Mouse (Mus musculus) lung, adult 2 months (tissue): ENCODE results near the gene Hvcn1.

Experiments used
- CTCF ChIP-seq: fragments of 200-500 bp; IDR thresholded peaks from 2 replicates; pipeline ENCODE4 v1.5.1; 2011; ENCODE audit warnings: mild to moderate bottlenecking, low read length, control low read depth; ENCODE audit not compliant: insufficient read depth
- POLR2A ChIP-seq: fragments of 200-500 bp; IDR thresholded peaks from 2 replicates; pipeline ENCODE4 v1.6.1; 2011; ENCODE audit warnings: low read depth, mild to moderate bottlenecking, control low read depth, low read length, borderline replicate concordance; ENCODE audit errors: extremely low read depth

GRCm38 (mm10) chr5:122212125-122212524 is 5.5 kb downstream of the Hvcn1 start:
- no peak for TF ChIP-seq POLR2A
- TF ChIP-seq CTCF: no peak
